ENCODE assay signal across 8 mouse cellular contexts in genomic region chr2:26603720-26604671, GRCm38 (mm10). TPM values are rescaled to one million over a fixed set of nuclear protein-coding genes. Genes with fewer than 3 reads are reported as not detected.
DNase-seq lines count a peak whose midpoint lies in the region; ATAC-seq and TF ChIP-seq lines count a peak whose summit lies in the region.

Gene Agpat2, minus strand, starts transcription at chr2:26604417.

- 1% methylated on average over 98 of the region's 103 CpGs for WGBS in bone marrow, adult 2 months
- under 1% methylated on average over 76 of the region's 103 CpGs for WGBS in hindbrain, embryonic 13.5 days
- WGBS in limb, embryonic 10.5 days, result under 1% methylated on average over 98 of the region's 103 CpGs
- WGBS in midbrain, embryonic 10.5 days, result under 1% methylated on average over 98 of the region's 103 CpGs

- TF ChIP-seq CTCF in bone marrow, adult 2 months (IDR thresholded peaks at IDR 0.05; ENCODE audit: control insufficient read depth, insufficient read depth, low read length), result peak; percentile 35; the same call in 1 of the 2 replicates

- peak within 1 kb of the TSS; percentile 93 for H3K4me3 ChIP-seq in bone marrow, adult 2 months (replicated peaks; ENCODE audit: control insufficient read depth, low read depth, low read length)
- peak within 1 kb of the TSS; percentile 54 for H3K4me3 ChIP-seq in hindbrain, embryonic 13.5 days
- H3K4me3 ChIP-seq in limb, embryonic 10.5 days, result peak within 1 kb of the TSS; percentile 76
- peak within 1 kb of the TSS; percentile 66 for H3K4me3 ChIP-seq in midbrain, embryonic 10.5 days

- H3K4me1 ChIP-seq in bone marrow, adult 2 months (ENCODE audit: control insufficient read depth, insufficient read depth, low read length), result peaks cover 8% of the 10 kb centered on the region
- H3K4me1 ChIP-seq in hindbrain, embryonic 13.5 days (replicated peaks), result peaks cover 27% of the 10 kb centered on the region
- H3K4me1 ChIP-seq in limb, embryonic 10.5 days, result peaks cover 20% of the 10 kb centered on the region
- peaks cover 26% of the 10 kb centered on the region for H3K4me1 ChIP-seq in midbrain, embryonic 10.5 days

- peak; percentile 71 for TF ChIP-seq POLR2A in bone marrow, adult 2 months (IDR thresholded peaks at IDR 0.05; ENCODE audit: borderline replicate concordance, control insufficient read depth, low read depth, low read length)

- no peaks in the 10 kb centered on the region for H3K36me3 ChIP-seq in hindbrain, embryonic 13.5 days
- H3K36me3 ChIP-seq in limb, embryonic 10.5 days, result no peaks in the 10 kb centered on the region
- H3K36me3 ChIP-seq in midbrain, embryonic 10.5 days, result no peaks in the 10 kb centered on the region

- ATAC-seq in hindbrain, embryonic 13.5 days (ENCODE audit: low FRiP score), result peak; percentile 63
- ATAC-seq in cerebellum, adult (ENCODE audit: insufficient number of reproducible peaks, low FRiP score, low TSS enrichment), result no peak

- H3K27ac ChIP-seq in bone marrow, adult 2 months (ENCODE audit: control insufficient read depth, insufficient read depth, low read depth, low read length, poor library complexity), result peak within 1 kb of the TSS; percentile 100
- H3K27ac ChIP-seq in hindbrain, embryonic 13.5 days, result no peak within 1 kb of the TSS
- peak within 1 kb of the TSS; percentile 85 for H3K27ac ChIP-seq in limb, embryonic 10.5 days
- H3K27ac ChIP-seq in midbrain, embryonic 10.5 days (replicated peaks), result peak within 1 kb of the TSS; percentile 78

- H3K9me3 ChIP-seq in hindbrain, embryonic 13.5 days, result no peaks in the 10 kb centered on the region
- no peaks in the 10 kb centered on the region for H3K9me3 ChIP-seq in limb, embryonic 10.5 days (replicated peaks)
- H3K9me3 ChIP-seq in midbrain, embryonic 10.5 days (replicated peaks), result no peaks in the 10 kb centered on the region

- peak within 1 kb of the TSS; percentile 73 for H3K4me2 ChIP-seq in hindbrain, embryonic 13.5 days

- H3K27me3 ChIP-seq in hindbrain, embryonic 13.5 days, result peaks cover 59% of the 10 kb centered on the region
- H3K27me3 ChIP-seq in limb, embryonic 10.5 days (ENCODE audit: low read depth, poor library complexity, severe bottlenecking), result peaks cover 59% of the 10 kb centered on the region
- peaks cover 68% of the 10 kb centered on the region for H3K27me3 ChIP-seq in midbrain, embryonic 10.5 days (ENCODE audit: low read depth, poor library complexity, severe bottlenecking)

- DNase-seq in ES-CJ7 (ENCODE audit: low read depth, low spot score), result peak; percentile 82
- peak; percentile 57 for DNase-seq in forelimb bud, embryonic 11.5 days (ENCODE audit: low read depth, low spot score)
- peak; percentile 78 for DNase-seq in limb, embryonic 10.5 days (ENCODE audit: low spot score)
- DNase-seq in midbrain, embryonic 10.5 days (ENCODE audit: low spot score), result peak; percentile 64
- DNase-seq in spleen, adult 18-20 months, result peak; percentile 77 to 80

- H3K9ac ChIP-seq in hindbrain, embryonic 13.5 days, result peak within 1 kb of the TSS; percentile 71

RNA-seq across cellular contexts. Expression of gene Agpat2, which starts in this region (rescaled TPM):
- polyA plus RNA-seq in bone marrow, adult 2 months (2011; ENCODE audit: insufficient read depth, insufficient read length, low replicate concordance, missing spikeins), result 10.6 and 32.5 TPM in 2 replicates
- 6.8 and 7.0 TPM in 2 replicates for polyA plus RNA-seq in hindbrain, embryonic 13.5 days (2015; fragmentation: Nextera tagmentation; extraction: Ambion mirVana)
- polyA plus RNA-seq in limb, embryonic 10.5 days (2016; fragmentation: Nextera tagmentation; extraction: Ambion mirVana), result 13.2 and 14.5 TPM in 2 replicates
- 9.0 and 10.6 TPM in 2 replicates for polyA plus RNA-seq in midbrain, embryonic 10.5 days (2016; fragmentation: Nextera tagmentation; extraction: Ambion mirVana)
